Mouse (Mus musculus) intestine, embryonic 14.5 days (tissue): Measurements from ENCODE around the gene Rhof. TPM values are rescaled to one million over a fixed set of nuclear protein-coding genes. Genes with fewer than 3 reads are reported as not detected.

Experiments used
- ATAC-seq: fragments of 200-750 bp; cut with Nextera tagmentation; replicated peaks from 2 replicates; pipeline ENCODE4 v1.8.0; 2017; ENCODE audit warnings: low read depth, moderate number of reproducible peaks, moderate TSS enrichment, moderate library complexity; ENCODE audit not compliant: low FRiP score, low TSS enrichment
- DNase-seq: peaks from one replicate; pipeline ENCODE4 v3.0.0-alpha.2; 2018; ENCODE audit warnings: low spot score
- H3K27ac ChIP-seq: fragments of 300-500 bp; sonication (generic); 2 replicates; pipeline ENCODE4 v1.5.1; 2014; ENCODE audit warnings: low read depth, mild to moderate bottlenecking, control low read depth
- H3K27me3 ChIP-seq: fragments of 300-500 bp; sonication (generic); replicated peaks from 2 replicates; pipeline ENCODE4 v1.6.1; 2014; ENCODE audit warnings: low read length, control low read depth; ENCODE audit not compliant: control insufficient read depth, insufficient read depth
- H3K36me3 ChIP-seq: fragments of 300-500 bp; sonication (generic); 2 replicates; pipeline ENCODE4 v1.6.1; 2014; ENCODE audit warnings: low read length, control low read depth; ENCODE audit not compliant: control insufficient read depth, insufficient read depth
- H3K4me1 ChIP-seq: fragments of 300-500 bp; sonication (generic); replicated peaks from 2 replicates; pipeline ENCODE4 v1.6.1; 2014; ENCODE audit warnings: low read length, control low read depth, mixed read lengths; ENCODE audit not compliant: control insufficient read depth, insufficient read depth
- H3K4me2 ChIP-seq: fragments of 300-500 bp; sonication (generic); 2 replicates; pipeline ENCODE4 v1.6.1; 2014; ENCODE audit warnings: low read length
- H3K4me3 ChIP-seq: fragments of 300-500 bp; sonication (generic); 2 replicates; pipeline ENCODE4 v1.5.1; 2014; ENCODE audit warnings: low read depth, low read length, control low read depth, mixed read lengths
- H3K9ac ChIP-seq: fragments of 300-500 bp; sonication (generic); 2 replicates; pipeline ENCODE4 v1.6.1; 2014; ENCODE audit warnings: mild to moderate bottlenecking, low read length
- H3K9me3 ChIP-seq: fragments of 300-500 bp; sonication (generic); 2 replicates; pipeline ENCODE4 v1.6.1; 2016; ENCODE audit warnings: low read length, control low read depth; ENCODE audit not compliant: control insufficient read depth
- WGBS: fragments of 180-500 bp; shearing (Covaris S2); extraction: QIAGEN DNeasy Blood & Tissue Kit; methylation state at CpG from one replicate; pipeline ENCODE4 v1.1.7; 2014; 5-methylcytosine and 5-hydroxymethylcytosine counted together
- polyA plus RNA-seq: library from polyadenylated mRNA; unstranded; fragments of >200 nt; fragmentation: Nextera tagmentation; extraction: Ambion mirVana; gene quantifications from 2 replicates; pipeline ENCODE4 v1.2.1, GENCODE M21; 2014

The Rhof gene
- polyA plus RNA-seq, 1 experiment from 2014 or later = 1.5 TPM

- H3K27ac ChIP-seq = no peak overlapping the region
- WGBS = 85% methylated on average over 18 of the region's 18 CpGs
- no peak for DNase-seq
- H3K36me3 ChIP-seq = no peaks in the 10 kb centered on the region
- H3K4me3 ChIP-seq = no peak overlapping the region
- ATAC-seq = no peak
- H3K9ac ChIP-seq = no peak overlapping the region
- no peaks in the 10 kb centered on the region for H3K27me3 ChIP-seq
- no peak overlapping the region for H3K4me2 ChIP-seq
- no peaks in the 10 kb centered on the region for H3K9me3 ChIP-seq
- H3K4me1 ChIP-seq = no peaks in the 10 kb centered on the region
Observed at GRCm38 (mm10) chr5:123125638-123126406, 6.7 kb downstream of the Rhof start.

- H3K27ac ChIP-seq = no peak overlapping the region
- WGBS = 78% methylated on average over 6 of the region's 6 CpGs
- H3K4me2 ChIP-seq = no peak overlapping the region
- H3K9ac ChIP-seq = no peak overlapping the region
- H3K9me3 ChIP-seq = no peaks in the 10 kb centered on the region
- no peak for ATAC-seq
- no peaks in the 10 kb centered on the region for H3K36me3 ChIP-seq
- no peak for DNase-seq
- H3K4me1 ChIP-seq = no peaks in the 10 kb centered on the region
- H3K27me3 ChIP-seq = no peaks in the 10 kb centered on the region
- H3K4me3 ChIP-seq = no peak overlapping the region
Observed at GRCm38 (mm10) chr5:123125105-123125504, 7.4 kb downstream of the Rhof start.

- H3K9ac ChIP-seq = no peak overlapping the region
- H3K9me3 ChIP-seq = no peaks in the 10 kb centered on the region
- H3K4me3 ChIP-seq = no peak overlapping the region
- H3K27ac ChIP-seq = no peak overlapping the region
- H3K36me3 ChIP-seq = no peaks in the 10 kb centered on the region
- H3K27me3 ChIP-seq = no peaks in the 10 kb centered on the region
- WGBS = 90% methylated on average over 4 of the region's 4 CpGs
- no peak for DNase-seq
- H3K4me2 ChIP-seq = no peak overlapping the region
- H3K4me1 ChIP-seq = no peaks in the 10 kb centered on the region
- no peak for ATAC-seq
Observed at GRCm38 (mm10) chr5:123122181-123122580, 10.3 kb downstream of the Rhof start.

GRCm38 (mm10) chr5:123120624-123121215 lies 11.8 kb downstream of the Rhof start:
- Histone ChIP-seq H3K9me3 (no peaks in the 10 kb centered on the region), H3K27me3 (no peaks in the 10 kb centered on the region), H3K9ac (no peak overlapping the region), H3K4me1 (no peaks in the 10 kb centered on the region), H3K36me3 (0 out of 2 replicates have a peak, but pooled peaks cover 4% of the 10 kb centered on the region), H3K27ac (no peak overlapping the region), H3K4me2 (no peak overlapping the region), H3K4me3 (no peak overlapping the region)
- ATAC-seq (no peak), DNase-seq (no peak)
- 62% methylated on average over 7 of the region's 7 CpGs for whole genome bisulfite sequencing

- WGBS = 72% methylated on average over 10 of the region's 10 CpGs
- ATAC-seq = no peak
- no peak overlapping the region for H3K4me2 ChIP-seq
Observed at GRCm38 (mm10) chr5:123118826-123119225, 13.7 kb downstream of the Rhof start.

GRCm38 (mm10) chr5:123117773-123118172 lies 14.7 kb downstream of the Rhof start:
- Histone ChIP-seq H3K9me3 (no peaks in the 10 kb centered on the region), H3K27ac (no peak overlapping the region), H3K27me3 (no peaks in the 10 kb centered on the region), H3K9ac (no peak overlapping the region), H3K36me3 (0 out of 2 replicates have a peak, but pooled peaks cover 4% of the 10 kb centered on the region), H3K4me2 (no peak overlapping the region), H3K4me3 (no peak overlapping the region), H3K4me1 (no peaks in the 10 kb centered on the region)
- no peak for ATAC-seq
- 79% methylated on average over 8 of the region's 8 CpGs for WGBS
- no peak for DNase-seq

More at GRCm38 (mm10) chr5:123118826-123119225, 13.7 kb downstream of the Rhof start:
- Histone ChIP-seq H3K9me3 (no peaks in the 10 kb centered on the region), H3K4me1 (no peaks in the 10 kb centered on the region), H3K27ac (no peak overlapping the region), H3K4me3 (no peak overlapping the region), H3K27me3 (no peaks in the 10 kb centered on the region), H3K9ac (no peak overlapping the region), H3K36me3 (0 out of 2 replicates have a peak, but pooled peaks cover 4% of the 10 kb centered on the region)
- DNase-seq = no peak

GRCm38 (mm10) chr5:123117257-123117656 lies 15.2 kb downstream of the Rhof start:
- ATAC-seq = peak; percentile 50; the same call in 1 of the 2 replicates
- Histone ChIP-seq H3K4me1 (no peaks in the 10 kb centered on the region), H3K9me3 (no peaks in the 10 kb centered on the region), H3K36me3 (0 out of 2 replicates have a peak, but pooled peaks cover 4% of the 10 kb centered on the region), H3K27me3 (no peaks in the 10 kb centered on the region), H3K9ac (no peak overlapping the region), H3K27ac (no peak overlapping the region), H3K4me3 (no peak overlapping the region), H3K4me2 (no peak overlapping the region)
- DNase-seq = peak; percentile 84
- WGBS = 19% methylated on average over 10 of the region's 10 CpGs

- no peaks in the 10 kb centered on the region for H3K9me3 ChIP-seq
- H3K4me1 ChIP-seq = no peaks in the 10 kb centered on the region
- DNase-seq (no peak), ATAC-seq (no peak)
- H3K36me3 ChIP-seq = 0 out of 2 replicates have a peak, but pooled peaks cover 4% of the 10 kb centered on the region
- WGBS = 68% methylated on average over 8 of the region's 8 CpGs
- H3K27ac ChIP-seq = no peak overlapping the region
- H3K9ac ChIP-seq = no peak overlapping the region
- H3K4me2 ChIP-seq = no peak overlapping the region
- H3K27me3 ChIP-seq = no peaks in the 10 kb centered on the region
- no peak overlapping the region for H3K4me3 ChIP-seq
Observed at GRCm38 (mm10) chr5:123116080-123116479, 16.4 kb downstream of the Rhof start.
